Mouse (Mus musculus) lung, adult 2 months (tissue): ENCODE results near the gene Dynlrb1.

Source experiments
- CTCF ChIP-seq: fragments of 200-500 bp; IDR thresholded peaks from 2 replicates; pipeline ENCODE4 v1.5.1; 2011; ENCODE audit warnings: mild to moderate bottlenecking, low read length, control low read depth; ENCODE audit not compliant: insufficient read depth
- POLR2A ChIP-seq: fragments of 200-500 bp; IDR thresholded peaks from 2 replicates; pipeline ENCODE4 v1.6.1; 2011; ENCODE audit warnings: low read depth, mild to moderate bottlenecking, control low read depth, low read length, borderline replicate concordance; ENCODE audit errors: extremely low read depth

- no peak for TF ChIP-seq CTCF
- no peak for TF ChIP-seq POLR2A
These were observed 51.3 kb downstream of the Dynlrb1 start for GRCm38 (mm10) chr2:155287456-155288250.
